Mouse (Mus musculus): Measurements from ENCODE around the gene Naa35.

DNA sequence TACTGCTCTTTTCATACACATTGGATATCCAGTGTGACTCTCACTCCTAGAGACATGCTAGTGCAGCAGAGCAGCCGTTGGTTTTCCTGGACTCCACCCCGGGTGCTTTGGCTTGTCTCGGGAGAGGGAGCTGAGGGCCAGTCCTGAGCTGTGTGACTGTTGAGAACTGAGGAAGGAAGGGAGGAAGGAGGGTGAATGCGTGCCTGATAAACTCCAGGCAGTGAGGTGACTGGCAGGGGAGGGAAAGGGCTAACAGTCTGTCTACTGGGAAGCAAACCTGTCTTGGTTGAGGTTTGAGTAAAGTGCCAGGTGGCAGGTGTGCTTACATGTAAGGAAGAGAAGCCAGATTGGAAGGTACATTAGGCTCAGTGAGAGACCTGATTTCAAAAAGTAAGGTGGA, 28.8 kb downstream of the Naa35 start:
- no peak for TF ChIP-seq MAX (IDR thresholded peaks at IDR 0.05)
- TF ChIP-seq CTCF (IDR thresholded peaks at IDR 0.05; ENCODE audit: control insufficient read depth, insufficient read depth, insufficient read length), result no peak
